Mouse (Mus musculus) C2C12 (cell line): Measurements from ENCODE around the gene Lrguk. TPM values are rescaled to one million over a fixed set of nuclear protein-coding genes. Genes with fewer than 3 reads are reported as not detected.

Experiments
- H3K27me3 ChIP-seq: one replicate; pipeline ENCODE4 v1.6.1; 2011; ENCODE audit not compliant: control insufficient read depth, insufficient read depth, insufficient read length
- H3K36me3 ChIP-seq: one replicate; pipeline ENCODE4 v1.6.1; 2011; ENCODE audit not compliant: control insufficient read depth, insufficient read depth
- H3K4me3 ChIP-seq: one replicate; pipeline ENCODE4 v1.5.1; 2011; ENCODE audit warnings: mild to moderate bottlenecking, control low read depth; ENCODE audit not compliant: poor library complexity, insufficient read depth, severe bottlenecking
- H3K79me2 ChIP-seq: one replicate; pipeline ENCODE4 v1.6.1; 2011; ENCODE audit not compliant: control insufficient read depth, insufficient read depth
- H3K79me3 ChIP-seq: one replicate; pipeline ENCODE4 v1.6.1; 2011; ENCODE audit warnings: low read depth, control low read depth
- H3ac ChIP-seq: one replicate; pipeline ENCODE3; 2011; ENCODE audit warnings: low read depth; ENCODE audit not compliant: control insufficient read depth, insufficient read length
- CEBPB ChIP-seq: IDR thresholded peaks from one replicate; pipeline ENCODE4 v1.6.1; 2011; ENCODE audit warnings: low read depth, mild to moderate bottlenecking, control low read depth, moderate library complexity
- CTCF ChIP-seq: IDR thresholded peaks from one replicate; pipeline ENCODE4 v1.5.1; 2011; ENCODE audit not compliant: control insufficient read depth, insufficient read depth, insufficient read length
- FOSL1 ChIP-seq: IDR thresholded peaks from one replicate; pipeline ENCODE4 v1.8.0; 2011; ENCODE audit warnings: mild to moderate bottlenecking, low read length; ENCODE audit not compliant: poor library complexity, insufficient read depth, severe bottlenecking
- MAX ChIP-seq: IDR thresholded peaks from one replicate; pipeline ENCODE4 v1.6.1; 2011; ENCODE audit warnings: mild to moderate bottlenecking, control low read depth
- MYOD1 ChIP-seq: IDR thresholded peaks from one replicate; pipeline ENCODE4 v1.6.1; 2011; ENCODE audit warnings: low read depth; ENCODE audit not compliant: control insufficient read depth, insufficient read length
- MYOG ChIP-seq: IDR thresholded peaks from one replicate; pipeline ENCODE4 v1.6.1; 2011; ENCODE audit not compliant: control insufficient read depth, insufficient read length; ENCODE audit errors: extremely low read depth
- USF1 ChIP-seq: IDR thresholded peaks from one replicate; pipeline ENCODE4 v1.6.1; 2011; ENCODE audit warnings: low read depth, mild to moderate bottlenecking, control low read depth, moderate library complexity
- polyA plus RNA-seq: library from polyadenylated mRNA; unstranded; fragments of >200 nt; fragmentation: generic; extraction: Trizol; gene quantifications from one replicate; pipeline ENCODE4 v1.2.1, GENCODE M21; 2012; ENCODE audit warnings: missing spikeins

Gene Lrguk
- polyA plus RNA-seq, 1 experiment: 0.32 TPM

GRCm38 (mm10) chr6:34110571-34110970, 81.3 kb downstream of the Lrguk start:
- Histone ChIP-seq H3K79me3 (no peaks in the 10 kb centered on the region), H3K4me3 (no peak overlapping the region), H3K36me3 (no peaks in the 10 kb centered on the region), H3K79me2 (no peaks in the 10 kb centered on the region), H3ac (no peak overlapping the region), H3K27me3 (peaks cover 3% of the 10 kb centered on the region)
- no peak for TF ChIP-seq CTCF
- TF ChIP-seq MYOG: no peak
- no peak for TF ChIP-seq FOSL1
- TF ChIP-seq USF1: no peak
- TF ChIP-seq MYOD1: no peak
- TF ChIP-seq CEBPB: no peak
- TF ChIP-seq MAX: no peak

GRCm38 (mm10) chr6:34111406-34111805, 82.2 kb downstream of the Lrguk start:
- TF ChIP-seq MYOG (no peak), CEBPB (no peak), CTCF (no peak), USF1 (no peak), MAX (no peak), MYOD1 (no peak), FOSL1 (no peak)
- no peak overlapping the region for H3ac ChIP-seq
- H3K36me3 ChIP-seq: no peaks in the 10 kb centered on the region
- no peak overlapping the region for H3K4me3 ChIP-seq
- H3K79me3 ChIP-seq: no peaks in the 10 kb centered on the region
- H3K79me2 ChIP-seq: no peaks in the 10 kb centered on the region
- H3K27me3 ChIP-seq: no peaks in the 10 kb centered on the region

- TF ChIP-seq USF1 (no peak), MYOG (no peak), MYOD1 (no peak)
- Histone ChIP-seq H3K4me3 (no peak overlapping the region), H3K36me3 (no peaks in the 10 kb centered on the region), H3ac (no peak overlapping the region), H3K27me3 (peaks cover 8% of the 10 kb centered on the region), H3K79me2 (no peaks in the 10 kb centered on the region), H3K79me3 (no peaks in the 10 kb centered on the region)
Observed at GRCm38 (mm10) chr6:34116838-34117478, 87.7 kb downstream of the Lrguk start.

- Histone ChIP-seq H3K79me3 (no peaks in the 10 kb centered on the region), H3K79me2 (no peaks in the 10 kb centered on the region), H3K4me3 (no peak overlapping the region), H3K27me3 (peaks cover 31% of the 10 kb centered on the region), H3ac (no peak overlapping the region), H3K36me3 (no peaks in the 10 kb centered on the region)
- TF ChIP-seq USF1: no peak
- no peak for TF ChIP-seq CTCF
- TF ChIP-seq FOSL1: no peak
- TF ChIP-seq CEBPB: no peak
- no peak for TF ChIP-seq MAX
- no peak for TF ChIP-seq MYOD1
- TF ChIP-seq MYOG: no peak
Observed at GRCm38 (mm10) chr6:34124401-34124800, 95.2 kb downstream of the Lrguk start.

- Histone ChIP-seq H3K27me3 (peaks cover 15% of the 10 kb centered on the region), H3ac (no peak overlapping the region), H3K79me3 (no peaks in the 10 kb centered on the region), H3K36me3 (no peaks in the 10 kb centered on the region), H3K79me2 (no peaks in the 10 kb centered on the region), H3K4me3 (no peak overlapping the region)
- no peak for TF ChIP-seq FOSL1
- no peak for TF ChIP-seq CTCF
Observed at GRCm38 (mm10) chr6:34129261-34129660, 100.0 kb downstream of the Lrguk start.

- Histone ChIP-seq H3K27me3 (peaks cover 9% of the 10 kb centered on the region), H3K79me2 (no peaks in the 10 kb centered on the region), H3K79me3 (no peaks in the 10 kb centered on the region), H3ac (no peak overlapping the region), H3K36me3 (no peaks in the 10 kb centered on the region), H3K4me3 (no peak overlapping the region)
- TF ChIP-seq FOSL1: no peak
- no peak for TF ChIP-seq MYOG
- no peak for TF ChIP-seq MYOD1
- TF ChIP-seq CEBPB: no peak
- TF ChIP-seq CTCF: no peak
Observed at GRCm38 (mm10) chr6:34132391-34132790, 103.1 kb downstream of the Lrguk start.
